Mouse (Mus musculus) macrophage (primary cell): ENCODE measurements around the gene Acot9. TPM values are rescaled to one million over a fixed set of nuclear protein-coding genes. Genes with fewer than 3 reads are reported as not detected.

Source experiments
- H3K27ac ChIP-seq: fragments of 350-480 bp; formaldehyde crosslinking; 2 replicates; pipeline ENCODE4 v1.9.0; 2021
- H3K36me3 ChIP-seq: fragments of 350-480 bp; formaldehyde crosslinking; 2 replicates; pipeline ENCODE4 v1.9.0; 2021; ENCODE audit errors: inconsistent target
- H3K4me3 ChIP-seq: fragments of 350-480 bp; formaldehyde crosslinking; 2 replicates; pipeline ENCODE4 v1.9.0; 2021; ENCODE audit errors: inconsistent target
- H3K79me2 ChIP-seq: fragments of 350-480 bp; formaldehyde crosslinking; 2 replicates; pipeline ENCODE4 v1.9.0; 2021; ENCODE audit errors: inconsistent target
- WGBS: methylation state at CpG from one replicate; pipeline ENCODE4 v1.1.7; 2026; ENCODE audit warnings: inconsistent platforms; ENCODE audit not compliant: missing documents; 5-methylcytosine and 5-hydroxymethylcytosine counted together
- polyA plus RNA-seq: library from polyadenylated mRNA; stranded (reverse); fragments of 250-400 nt; gene quantifications from 3 replicates; pipeline ENCODE4 v1.2.4, GENCODE M21; 2018; ENCODE audit warnings: inconsistent platforms
- total RNA-seq, 78 experiments: library from RNA; depleted of rRNA; stranded (reverse); fragments of 250-400 nt; gene quantifications; 1 replicate in 9 of 78; 2 replicates in 24 of 78; 3 replicates in 43 of 78; 4 replicates in 2 of 78; pipeline ENCODE4 v1.2.4; 2018; ENCODE audit warnings: inconsistent platforms in 56 of 78

Gene Acot9
- total RNA-seq (2018; cell fraction: chromatin; rRNA removed): 100 to 1,000 TPM in 7 of 26 experiments, 10 to 100 TPM in 19; 40.2 to 138 (median 63.6) TPM
- 10 to 100 TPM; 37.5 to 69.4 (median 43.7) TPM for total RNA-seq (2018; cell fraction: cytosol; rRNA removed)
- 100 to 1,000 TPM in 2 of 26 experiments, 10 to 100 TPM in 24; 29.8 to 115 (median 47.4) TPM for total RNA-seq (2018; cell fraction: nucleus; rRNA removed)
- 36.0 to 44.3 TPM (median 38.9 TPM) in 3 replicates for polyA plus RNA-seq

- peak within 1 kb of the TSS; percentile 51 for H3K27ac ChIP-seq
Observed at GRCm38 (mm10) chrX:155262235-155262914, at the start of gene Acot9. Gene Acot9 (plus strand): TSS chrX:155262443.

DNA sequence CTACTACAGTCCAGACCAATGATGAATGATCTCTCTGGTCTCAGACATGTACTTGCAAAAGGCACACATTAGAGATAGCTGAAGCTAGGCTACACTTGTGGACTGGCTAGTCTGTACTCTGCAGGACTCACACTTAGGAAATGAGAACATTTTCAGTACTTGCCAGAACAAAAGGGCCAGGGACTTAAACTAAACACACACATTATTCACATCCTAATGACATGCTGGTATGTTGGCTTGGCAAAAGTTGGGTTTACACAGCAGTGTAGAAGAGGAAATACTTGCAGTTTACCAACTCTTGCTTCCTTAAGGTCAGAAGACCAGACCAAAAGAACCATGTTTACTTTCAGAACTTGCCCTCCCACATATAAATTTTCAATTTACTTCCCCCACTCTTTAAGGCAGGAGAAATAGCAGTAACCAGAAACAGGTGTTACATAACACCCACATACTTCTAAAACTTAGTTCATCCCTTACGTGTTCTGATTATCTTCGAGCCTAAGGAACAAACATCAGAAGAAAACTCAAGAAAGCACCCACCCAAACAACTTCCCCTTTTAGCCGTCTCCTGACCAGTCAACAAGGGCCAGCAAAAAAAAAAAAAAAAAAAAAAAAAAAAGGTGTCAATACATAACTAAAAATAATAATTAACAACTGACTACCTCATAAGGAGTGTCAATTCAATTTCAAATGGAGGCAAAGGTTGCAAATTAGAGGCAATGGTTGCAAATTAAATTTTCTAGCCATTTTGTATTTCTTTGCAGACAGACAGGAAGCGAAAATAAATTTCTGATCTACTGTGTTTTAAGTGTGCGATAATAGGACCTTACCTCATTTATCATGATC, 47.7 kb upstream of the Acot9 start:
- H3K36me3 ChIP-seq: no peaks in the 10 kb centered on the region
- 49% methylated on average over 3 of the region's 5 CpGs for WGBS
- H3K4me3 ChIP-seq: peak overlapping the region; percentile 69
- peak overlapping the region; percentile 90 for H3K27ac ChIP-seq
- peaks cover 27% of the 10 kb centered on the region for H3K79me2 ChIP-seq

More at GRCm38 (mm10) chrX:155262235-155262914, at the start of gene Acot9:
- Histone ChIP-seq H3K36me3 (no peaks in the 10 kb centered on the region), H3K79me2 (peaks cover 47% of the 10 kb centered on the region), H3K4me3 (peak within 1 kb of the TSS; percentile 51)
- 21% methylated on average over 34 of the region's 37 CpGs for WGBS

DNA sequence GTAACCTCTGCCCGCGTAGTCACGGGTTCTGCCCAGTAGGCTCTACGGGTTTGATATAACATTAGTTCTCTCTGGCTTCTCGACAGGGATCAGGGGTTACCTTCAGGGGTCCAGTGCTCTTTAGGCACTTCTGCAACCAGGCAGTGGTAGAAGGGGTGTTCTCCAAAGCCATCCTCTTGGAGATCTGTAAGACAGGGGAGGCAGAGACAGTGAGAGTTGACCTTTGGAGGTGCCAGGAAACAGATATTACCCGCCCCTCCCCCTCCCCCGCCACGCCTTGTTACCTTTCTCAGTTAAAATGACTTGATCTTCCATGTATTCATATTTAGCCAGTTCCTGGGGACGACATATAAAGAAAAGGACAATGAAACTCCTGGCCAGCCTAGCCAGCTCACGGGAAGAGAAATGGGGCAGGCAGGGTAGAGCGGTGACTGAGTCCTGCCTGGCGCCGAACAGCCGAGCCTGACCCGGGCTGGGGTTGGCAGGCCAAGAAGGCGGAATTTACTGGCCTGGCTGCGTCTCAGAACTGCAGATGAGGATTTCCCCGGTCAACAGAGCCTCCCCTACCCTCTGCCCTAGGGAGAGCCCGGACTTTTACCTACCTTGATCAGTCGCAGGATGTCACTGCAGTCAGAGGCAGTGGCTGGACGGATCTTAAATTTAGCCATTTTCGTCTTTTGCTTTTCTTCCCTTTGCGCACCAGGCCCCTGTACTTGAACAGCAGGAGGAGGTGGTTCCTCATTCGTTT, 46.6 kb upstream of the Acot9 start:
- no peaks in the 10 kb centered on the region for H3K36me3 ChIP-seq
- H3K27ac ChIP-seq: peak overlapping the region; percentile 90
- H3K79me2 ChIP-seq: peaks cover 27% of the 10 kb centered on the region
- peak overlapping the region; percentile 69 for H3K4me3 ChIP-seq
- 26% methylated on average over 20 of the region's 24 CpGs for WGBS

- WGBS: 22% methylated on average over 17 of the region's 26 CpGs
- peaks cover 27% of the 10 kb centered on the region for H3K79me2 ChIP-seq
- no peaks in the 10 kb centered on the region for H3K36me3 ChIP-seq
- H3K27ac ChIP-seq: peak within 1 kb of the TSS; percentile 90
- H3K4me3 ChIP-seq: peak within 1 kb of the TSS; percentile 69
Observed at GRCm38 (mm10) chrX:155216271-155216670, 46.0 kb upstream of the Acot9 start, which contains the start of gene Sat1. Gene Sat1 (minus strand): TSS chrX:155216449.

- no peaks in the 10 kb centered on the region for H3K36me3 ChIP-seq
- WGBS: 11% methylated on average over 2 of the region's 2 CpGs
- H3K4me3 ChIP-seq: no peak overlapping the region
- peaks cover 27% of the 10 kb centered on the region for H3K79me2 ChIP-seq
- no peak overlapping the region for H3K27ac ChIP-seq
Observed at GRCm38 (mm10) chrX:155218277-155218676, 44.0 kb upstream of the Acot9 start.

GRCm38 (mm10) chrX:155256856-155257255, 5.4 kb upstream of the Acot9 start:
- Histone ChIP-seq H3K27ac (no peak overlapping the region), H3K36me3 (no peaks in the 10 kb centered on the region), H3K4me3 (no peak overlapping the region), H3K79me2 (no peaks in the 10 kb centered on the region)

- H3K4me3 ChIP-seq: peak overlapping the region; percentile 51
- 20% methylated on average over 1 of the region's 1 CpGs for whole genome bisulfite sequencing
- H3K36me3 ChIP-seq: no peaks in the 10 kb centered on the region
- peak overlapping the region; percentile 51 for H3K27ac ChIP-seq
- H3K79me2 ChIP-seq: peaks cover 50% of the 10 kb centered on the region
Observed at GRCm38 (mm10) chrX:155262915-155263252, 641 bp downstream of the Acot9 start.

DNA sequence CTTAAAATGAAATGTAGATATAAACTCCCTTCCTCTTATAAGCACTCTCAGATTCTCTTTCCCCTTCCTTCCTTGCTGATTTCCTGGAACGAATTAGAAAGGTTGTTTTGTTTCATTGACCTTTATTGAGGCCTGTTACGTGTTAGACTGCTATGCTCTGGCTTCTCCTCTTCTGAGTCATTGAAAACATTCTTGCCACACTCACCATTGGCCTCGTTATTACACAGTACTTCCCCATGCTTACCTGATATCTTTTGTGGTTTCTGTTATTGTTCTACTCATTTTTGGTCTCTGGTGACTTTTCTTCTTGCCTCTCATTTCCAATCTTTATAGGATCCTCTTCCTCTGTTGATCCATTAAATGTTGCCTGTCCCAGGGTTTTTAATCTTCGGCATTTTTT, 16.2 kb downstream of the Acot9 start:
- H3K79me2 ChIP-seq: no peaks in the 10 kb centered on the region
- no peak overlapping the region for H3K27ac ChIP-seq
- 60% methylated on average over 4 of the region's 4 CpGs for WGBS
- H3K36me3 ChIP-seq: peaks cover 4% of the 10 kb centered on the region; the same call in 1 of the 2 replicates
- no peak overlapping the region for H3K4me3 ChIP-seq

DNA sequence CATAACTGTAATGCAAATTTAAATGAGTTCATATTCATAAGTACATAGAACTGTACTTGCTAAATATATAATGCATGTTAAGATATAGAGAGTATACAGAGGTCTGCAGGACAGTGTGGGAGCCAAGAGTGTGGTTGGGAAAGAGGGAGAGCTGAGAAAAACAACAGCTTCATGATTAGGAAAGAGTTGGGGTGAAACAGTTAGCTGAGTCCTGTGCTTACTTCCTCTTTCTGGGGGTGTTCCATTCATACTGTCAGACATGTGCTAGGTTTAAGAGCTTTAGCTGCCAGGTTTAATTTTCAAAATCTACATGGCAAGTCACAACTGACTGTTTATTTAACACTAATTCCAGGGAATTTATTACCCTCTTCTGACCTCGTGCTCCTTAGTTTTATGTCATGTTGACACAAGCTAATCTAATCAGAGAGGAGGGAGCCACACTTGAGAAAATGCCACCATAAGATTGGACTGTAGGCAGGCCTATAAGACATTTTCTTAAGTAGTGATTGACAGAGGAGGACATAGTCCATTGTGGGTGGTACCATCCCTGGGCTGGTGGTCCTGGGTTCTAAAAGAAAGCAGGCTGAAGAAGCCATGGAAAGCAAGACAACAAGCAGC, 18.3 kb downstream of the Acot9 start:
- 29% methylated on average over 1 of the region's 1 CpGs for WGBS

DNA sequence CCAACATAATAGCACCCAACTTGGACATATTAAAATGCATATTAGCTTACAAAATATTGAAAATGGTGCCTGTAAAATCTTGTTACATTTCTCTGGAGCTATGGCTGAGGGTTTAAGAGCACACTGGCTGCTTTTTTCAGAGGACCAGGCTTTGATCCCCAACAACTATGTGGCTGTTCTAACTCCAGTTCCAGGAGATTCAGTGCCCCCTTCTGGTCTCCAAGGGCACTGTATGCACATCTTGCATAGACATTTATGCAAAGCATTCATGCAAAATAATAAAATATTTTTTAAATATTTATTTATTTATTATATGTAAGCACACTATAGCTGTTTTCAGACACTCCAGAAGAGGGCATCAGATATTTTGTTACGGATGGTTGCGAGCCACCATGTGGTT, 44.1 kb downstream of the Acot9 start:
- Histone ChIP-seq H3K79me2 (no peaks in the 10 kb centered on the region), H3K27ac (no peak overlapping the region), H3K36me3 (no peaks in the 10 kb centered on the region), H3K4me3 (no peak overlapping the region)
- 92% methylated on average over 2 of the region's 2 CpGs for WGBS

More for the DNA sequence above, 18.3 kb downstream of the Acot9 start:
- H3K36me3 ChIP-seq: no peaks in the 10 kb centered on the region; the same call in 1 of the 2 replicates
- H3K4me3 ChIP-seq: no peak overlapping the region
- H3K27ac ChIP-seq: no peak overlapping the region
- H3K79me2 ChIP-seq: no peaks in the 10 kb centered on the region

DNA sequence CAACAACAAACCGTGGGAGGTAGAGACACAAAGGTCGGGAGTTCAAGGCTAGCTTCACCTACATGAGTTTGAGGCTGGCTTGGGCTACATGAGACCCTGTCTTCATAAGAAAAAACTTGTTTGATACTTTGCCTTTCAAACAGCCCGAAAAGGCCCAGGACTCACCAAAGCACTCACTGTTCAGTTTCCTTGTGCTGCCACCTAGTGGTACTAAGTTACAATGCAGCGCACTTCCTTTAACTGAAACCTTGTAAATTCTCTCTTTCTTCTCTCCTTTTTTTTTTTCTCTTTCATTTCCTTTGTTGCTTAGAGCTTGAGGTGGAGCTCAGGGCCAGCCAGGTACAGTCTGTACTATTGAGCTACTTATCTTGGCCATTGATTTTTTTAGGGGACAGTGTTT, 55.8 kb downstream of the Acot9 start:
- no peak overlapping the region for H3K27ac ChIP-seq
- no peaks in the 10 kb centered on the region for H3K36me3 ChIP-seq
- H3K79me2 ChIP-seq: no peaks in the 10 kb centered on the region
- no peak overlapping the region for H3K4me3 ChIP-seq
- WGBS: 51% methylated on average over 4 of the region's 4 CpGs

DNA sequence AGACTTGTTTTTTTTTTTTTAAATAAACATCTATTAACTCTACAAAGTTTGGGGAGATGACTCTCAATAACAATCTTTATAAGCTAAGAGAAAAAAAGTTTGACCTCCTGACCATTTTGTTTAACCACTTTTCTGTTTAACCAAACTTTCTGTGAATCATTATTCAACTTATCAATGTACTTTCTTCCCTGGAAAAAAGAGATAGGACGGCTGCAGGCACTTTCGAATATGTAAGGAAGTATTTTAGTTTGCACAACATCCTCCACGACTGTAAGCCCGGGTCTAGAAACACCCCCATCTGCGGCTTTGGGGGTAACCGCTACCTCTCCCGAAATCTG, 75.3 kb downstream of the Acot9 start:
- H3K79me2 ChIP-seq: peaks cover 18% of the 10 kb centered on the region
- H3K36me3 ChIP-seq: no peaks in the 10 kb centered on the region
- WGBS: 37% methylated on average over 7 of the region's 7 CpGs
- peak overlapping the region; percentile 66 for H3K4me3 ChIP-seq
- H3K27ac ChIP-seq: peak overlapping the region; percentile 31; the same call in 1 of the 2 replicates

DNA sequence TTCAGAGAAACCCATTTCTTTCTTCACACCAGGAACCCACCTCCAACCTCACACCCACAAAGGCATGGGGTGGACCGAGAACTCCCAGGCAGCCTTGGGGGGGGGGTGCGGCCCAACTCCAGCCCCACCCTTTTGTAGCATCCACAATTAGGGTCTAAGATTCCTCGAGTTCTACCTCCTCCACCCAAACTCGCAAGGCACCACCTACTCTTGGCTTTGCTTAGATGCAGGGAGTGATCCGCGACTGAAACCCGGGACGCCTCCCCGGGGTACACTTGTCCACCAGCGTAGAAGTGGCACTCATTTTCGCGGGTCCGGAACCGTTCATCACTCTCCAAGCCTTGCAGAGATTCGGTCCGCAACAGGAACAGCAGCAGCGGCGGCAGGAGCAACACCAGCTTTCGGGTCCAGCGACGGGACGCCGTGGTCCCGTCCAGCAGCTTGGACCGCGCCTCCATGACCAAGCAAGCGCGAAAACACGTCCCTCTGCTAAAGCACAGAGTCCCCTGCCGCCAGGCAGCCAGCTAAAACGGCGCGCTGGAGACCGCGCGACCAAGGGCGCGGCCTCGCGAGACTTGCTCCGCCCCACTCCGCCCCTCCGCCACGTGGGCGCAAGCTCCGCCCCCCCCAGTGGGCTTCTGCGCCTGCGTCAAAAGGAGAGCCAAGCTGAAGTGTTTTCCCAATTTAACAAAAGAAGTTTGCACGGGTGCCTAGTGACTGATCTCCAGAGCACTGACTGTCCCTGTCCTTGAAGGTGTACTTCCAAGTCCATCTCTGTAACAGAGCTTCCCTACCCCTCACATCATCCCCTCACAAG, 75.9 kb downstream of the Acot9 start:
- 28% methylated on average over 44 of the region's 49 CpGs for WGBS
- H3K27ac ChIP-seq: peak overlapping the region; percentile 31; the same call in 1 of the 2 replicates
- H3K4me3 ChIP-seq: peak overlapping the region; percentile 66
- H3K36me3 ChIP-seq: no peaks in the 10 kb centered on the region
- H3K79me2 ChIP-seq: peaks cover 18% of the 10 kb centered on the region
